Mouse (Mus musculus) bone marrow macrophage, adult 2 months (primary cell): Measurements from ENCODE around the gene Cst12. TPM values are rescaled to one million over a fixed set of nuclear protein-coding genes. Genes with fewer than 3 reads are reported as not detected.
"Not testable (repeated sequence)": the region's sequence is repeated elsewhere in the genome, so short reads cannot be mapped to it uniquely, and the experiment has no call there.

Experiments
- H3K27ac ChIP-seq: 2 replicates; pipeline ENCODE4 v1.5.1; 2012; ENCODE audit warnings: low read depth, low read length; ENCODE audit not compliant: insufficient read depth
- H3K4me1 ChIP-seq: 2 replicates; pipeline ENCODE4 v1.6.1; 2012; ENCODE audit warnings: low read length; ENCODE audit not compliant: control insufficient read depth, insufficient read depth
- H3K4me3 ChIP-seq: 2 replicates; pipeline ENCODE4 v1.5.1; 2012; ENCODE audit warnings: mild to moderate bottlenecking, low read length, moderate library complexity; ENCODE audit not compliant: insufficient read depth
- CTCF ChIP-seq: IDR thresholded peaks from 2 replicates; pipeline ENCODE4 v1.5.1; 2012; ENCODE audit warnings: low read depth, mild to moderate bottlenecking, low read length, moderate library complexity
- POLR2A ChIP-seq: IDR thresholded peaks from 2 replicates; pipeline ENCODE4 v1.6.1; 2012; ENCODE audit warnings: mild to moderate bottlenecking, low read depth, low read length, borderline replicate concordance
- polyA plus RNA-seq: library from polyadenylated mRNA; stranded (reverse); fragments of >200 nt; gene quantifications from 2 replicates; pipeline ENCODE4 v1.2.4, GENCODE M21; 2012; ENCODE audit not compliant: missing spikeins, insufficient read depth, insufficient read length

Gene Cst12
- not detected in 2 replicates for polyA plus RNA-seq

DNA sequence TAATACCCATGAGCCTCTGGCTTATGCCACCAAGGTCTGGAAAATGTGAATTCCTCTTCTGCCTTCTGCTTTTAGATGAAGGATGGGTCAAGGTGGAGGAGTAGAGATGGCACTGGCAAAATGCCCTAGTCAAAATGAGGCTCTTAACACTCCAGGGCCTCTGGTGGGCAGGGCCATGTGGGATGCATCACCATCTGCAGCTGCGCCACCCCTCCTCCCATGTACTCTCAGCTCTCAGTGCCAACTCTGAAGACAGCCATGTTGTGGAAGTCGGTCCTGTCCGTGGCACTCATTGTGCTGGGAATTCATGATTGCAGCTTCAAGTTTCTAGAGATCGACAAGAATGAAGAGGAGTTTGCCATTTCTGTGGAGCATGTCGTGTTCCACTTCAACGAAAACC is at the start of gene Cst12:
TSS of gene Cst12 (plus strand) at position 220 of the 400 bp plus-strand sequence.
- no peaks in the 10 kb centered on the region for H3K4me1 ChIP-seq
- H3K4me3 ChIP-seq = no peak within 1 kb of the TSS
- no peak for TF ChIP-seq POLR2A
- TF ChIP-seq CTCF = no peak
- no peak within 1 kb of the TSS for H3K27ac ChIP-seq

DNA sequence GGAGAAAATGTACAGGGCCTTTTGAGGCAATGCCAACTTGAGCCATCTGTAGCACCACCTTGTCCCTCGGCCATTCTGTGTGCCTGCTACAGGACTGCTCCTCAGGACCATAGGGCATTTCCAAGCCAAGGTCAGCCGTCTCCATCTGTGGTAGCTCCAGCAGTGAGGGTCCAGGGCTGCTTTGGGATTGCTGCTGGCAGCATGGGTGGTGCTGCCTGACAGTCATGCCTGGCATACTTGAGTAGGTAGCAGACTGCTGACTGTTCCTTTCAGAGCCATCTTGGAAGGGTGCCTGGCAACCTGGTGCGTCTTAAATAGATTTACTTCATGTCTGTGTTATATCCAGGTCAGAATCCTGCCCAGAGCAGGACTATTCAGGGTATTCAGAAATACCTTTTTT is 46.2 kb upstream of the Cst12 start:
- no peak for TF ChIP-seq POLR2A
- TF ChIP-seq CTCF = no peak
- Histone ChIP-seq H3K4me1 (no peaks in the 10 kb centered on the region), H3K27ac (no peak overlapping the region), H3K4me3 (no peak overlapping the region)

- TF ChIP-seq POLR2A (no peak), CTCF (no peak)
- no peaks in the 10 kb centered on the region for H3K4me1 ChIP-seq
- no peak overlapping the region for H3K27ac ChIP-seq
- no peak overlapping the region for H3K4me3 ChIP-seq
Measured at GRCm38 (mm10) chr2:148743846-148744407, 45.2 kb upstream of the Cst12 start.

DNA sequence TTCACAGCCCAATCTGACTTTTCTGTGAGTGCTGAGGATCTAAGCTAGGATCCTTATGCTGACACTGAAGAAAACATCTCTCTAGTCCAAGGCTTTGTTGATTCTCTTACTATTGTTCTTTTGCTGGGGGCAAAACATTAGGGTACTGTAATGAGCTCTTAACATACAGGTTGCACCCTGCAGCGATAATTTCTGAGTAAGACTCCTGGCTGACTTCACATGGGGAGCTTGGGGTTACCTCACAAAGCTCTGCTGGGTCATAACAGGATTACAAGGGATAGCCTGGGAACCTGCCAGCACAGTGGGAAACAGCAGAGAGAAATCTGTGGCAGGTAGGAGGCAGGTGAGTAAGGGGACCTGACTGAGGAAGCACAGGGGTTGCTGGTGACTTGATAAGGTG is 39.1 kb upstream of the Cst12 start, which contains the start of gene Cstl1:
TSS of gene Cstl1 (plus strand) at position 301 of the 400 bp plus-strand sequence.
- TF ChIP-seq POLR2A = no peak
- no peak for TF ChIP-seq CTCF
- H3K4me3 ChIP-seq = no peak within 1 kb of the TSS
- peaks cover 12% of the 10 kb centered on the region for H3K4me1 ChIP-seq

GRCm38 (mm10) chr2:148751893-148752813 is 37.0 kb upstream of the Cst12 start:
- H3K27ac ChIP-seq = no peak overlapping the region
- TF ChIP-seq POLR2A (no peak), CTCF (no peak)
- peaks cover 12% of the 10 kb centered on the region for H3K4me1 ChIP-seq
- H3K4me3 ChIP-seq = peak overlapping the region; percentile 53

More for the DNA sequence above, 39.1 kb upstream of the Cst12 start, which contains the start of gene Cstl1:
- H3K27ac ChIP-seq = no peak within 1 kb of the TSS

- TF ChIP-seq CTCF = no peak
- Histone ChIP-seq H3K4me1 (peaks cover 12% of the 10 kb centered on the region), H3K4me3 (no peak overlapping the region), H3K27ac (no peak overlapping the region)
Measured at GRCm38 (mm10) chr2:148754310-148754846, 34.8 kb upstream of the Cst12 start.

GRCm38 (mm10) chr2:148763648-148764388 is 25.3 kb upstream of the Cst12 start:
- no peak for TF ChIP-seq POLR2A
- no peak for TF ChIP-seq CTCF
- H3K4me1 ChIP-seq = peaks cover 9% of the 10 kb centered on the region
- no peak overlapping the region for H3K4me3 ChIP-seq
- peak overlapping the region; percentile 46 for H3K27ac ChIP-seq

GRCm38 (mm10) chr2:148771397-148771796 is 17.8 kb upstream of the Cst12 start, which contains the start of gene Cst11:
Cst11 (minus strand) TSS chr2:148771497.
- not testable (repeated sequence) for H3K27ac ChIP-seq, H3K4me3 ChIP-seq, H3K4me1 ChIP-seq

DNA sequence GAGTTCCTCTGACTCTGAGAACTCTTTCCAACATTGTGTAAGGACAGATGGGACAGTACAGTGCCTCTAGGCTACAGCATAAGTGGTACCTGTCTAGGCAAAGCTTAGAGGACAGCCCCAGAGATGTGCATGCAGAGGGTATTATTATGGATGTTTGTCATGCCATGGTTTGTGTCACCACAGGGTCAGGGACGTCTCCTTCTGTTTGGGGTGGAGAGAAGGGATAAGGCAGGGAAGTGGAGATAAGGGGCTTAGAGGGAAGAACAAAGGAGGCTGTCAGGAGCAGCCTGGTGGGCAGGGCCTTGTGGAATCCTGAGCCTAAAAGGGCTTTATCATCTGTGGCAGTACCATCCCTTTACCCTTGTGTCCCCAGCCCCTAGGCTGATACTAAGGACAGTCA is 7.5 kb upstream of the Cst12 start, which contains the start of gene 8030411F24Rik:
TSS of gene 8030411F24Rik (plus strand) at position 301 of the 400 bp plus-strand sequence.
- no peak within 1 kb of the TSS for H3K27ac ChIP-seq
- no peaks in the 10 kb centered on the region for H3K4me1 ChIP-seq
- no peak for TF ChIP-seq POLR2A
- no peak within 1 kb of the TSS for H3K4me3 ChIP-seq
